Mouse (Mus musculus) ES-CJ7 (cell line): ENCODE data around the gene Zfp444.

Experiments used
- DNase-seq: peaks from one replicate; pipeline ENCODE4 v3.0.0; 2011; ENCODE audit warnings: low read depth, low spot score

Zfp444 gene

GRCm38 (mm10) chr7:6213144-6213543, 41.1 kb downstream of the Zfp444 start:
- DNase-seq = peak; percentile 82

- DNase-seq = peak; percentile 79
Measured at GRCm38 (mm10) chr7:6214691-6215090, 42.7 kb downstream of the Zfp444 start.

GRCm38 (mm10) chr7:6220147-6220546, 48.1 kb downstream of the Zfp444 start:
- DNase-seq = peak; percentile 70

- DNase-seq = no peak
Measured at GRCm38 (mm10) chr7:6221978-6222377, 50.0 kb downstream of the Zfp444 start, which contains the start of gene Zscan5b. Gene Zscan5b, plus strand, starts transcription at chr7:6222278.

- DNase-seq = peak; percentile 92
Measured at GRCm38 (mm10) chr7:6228491-6228890, 56.5 kb downstream of the Zfp444 start.

- peak; percentile 86 for DNase-seq
Measured at GRCm38 (mm10) chr7:6239787-6240186, 67.8 kb downstream of the Zfp444 start.

GRCm38 (mm10) chr7:6240841-6241425, 68.9 kb downstream of the Zfp444 start:
- DNase-seq = peak; percentile 73
